Mouse (Mus musculus) MEL (cell line): ENCODE measurements around the gene Atoh8. TPM values are rescaled to one million over a fixed set of nuclear protein-coding genes. Genes with fewer than 3 reads are reported as not detected.

Experiments used
- DNase-seq: peaks from one replicate; pipeline ENCODE4 v3.0.0; 2011; ENCODE audit warnings: low read depth, low spot score
- H3K27ac ChIP-seq: 2 replicates; pipeline ENCODE4 v1.5.1; 2012; ENCODE audit warnings: low read depth, mild to moderate bottlenecking, control low read depth, low read length, moderate library complexity; ENCODE audit not compliant: control insufficient read depth
- H3K27me3 ChIP-seq, 2 experiments: fragments of 150-350 bp in 1 of 2; sonication (generic) in 1 of 2; 2 replicates each; pipeline ENCODE4 v1.6.1; 2012; ENCODE audit warnings: low read length in 2 of 2, mild to moderate bottlenecking in 2 of 2, improper control_type of control experiment in 1 of 2, moderate library complexity in 1 of 2; ENCODE audit not compliant: insufficient read depth in 2 of 2, control insufficient read depth in 1 of 2
- H3K36me3 ChIP-seq, 2 experiments: 2 replicates each; pipeline ENCODE4 v1.6.1; 2012 to 2014; ENCODE audit warnings: low read length in 2 of 2, improper control_type of control experiment in 1 of 2, inconsistent platforms in 1 of 2, mild to moderate bottlenecking in 1 of 2; ENCODE audit not compliant: insufficient read depth in 2 of 2, control insufficient read depth in 1 of 2
- H3K4me1 ChIP-seq, 2 experiments: fragments of 150-350 bp in 1 of 2; sonication (generic) in 1 of 2; 2 replicates each; pipeline ENCODE4 v1.6.1; 2012; ENCODE audit warnings: low read length in 2 of 2, improper control_type of control experiment in 1 of 2, mild to moderate bottlenecking in 1 of 2; ENCODE audit not compliant: insufficient read depth in 2 of 2, control insufficient read depth in 1 of 2
- H3K4me3 ChIP-seq, 2 experiments: fragments of 150-350 bp in 1 of 2; sonication (generic) in 1 of 2; 2 replicates each; pipeline ENCODE4 v1.5.1; 2012; ENCODE audit warnings: low read depth in 2 of 2, low read length in 2 of 2, mild to moderate bottlenecking in 2 of 2, moderate library complexity in 2 of 2, control low read depth in 1 of 2, improper control_type of control experiment in 1 of 2; ENCODE audit not compliant: control insufficient read depth in 1 of 2, insufficient read depth in 1 of 2
- H3K79me2 ChIP-seq: 2 replicates; pipeline ENCODE4 v1.6.1; 2012; ENCODE audit warnings: mild to moderate bottlenecking, low read length, moderate library complexity; ENCODE audit not compliant: control insufficient read depth, poor library complexity, insufficient read depth
- H3K9ac ChIP-seq: 2 replicates; pipeline ENCODE4 v1.6.1; 2012; ENCODE audit warnings: low read depth, mild to moderate bottlenecking, control low read depth, low read length, moderate library complexity; ENCODE audit not compliant: control insufficient read depth, poor library complexity, severe bottlenecking
- H3K9me3 ChIP-seq: fragments of 150-350 bp; sonication (generic); replicated peaks from 2 replicates; pipeline ENCODE4 v1.6.1; 2012; ENCODE audit warnings: mild to moderate bottlenecking, low read length, improper control_type of control experiment, moderate library complexity; ENCODE audit not compliant: insufficient read depth
- CHD1 ChIP-seq: IDR thresholded peaks from 2 replicates; pipeline ENCODE4 v1.6.1; 2012; ENCODE audit warnings: low read depth, mild to moderate bottlenecking, inconsistent platforms, low read length, improper control_type of control experiment
- CHD2 ChIP-seq: IDR thresholded peaks from 2 replicates; pipeline ENCODE4 v1.6.1; 2011; ENCODE audit warnings: low read length, improper control_type of control experiment
- EP300 ChIP-seq, 2 experiments: IDR thresholded peaks; 2 replicates each; pipeline ENCODE4 v1.6.1; 2011; ENCODE audit warnings: improper control_type of control experiment in 2 of 2, low read length in 2 of 2, low read depth in 1 of 2, mild to moderate bottlenecking in 1 of 2
- ETS1 ChIP-seq: IDR thresholded peaks from 2 replicates; pipeline ENCODE4 v1.6.1; 2012; ENCODE audit warnings: low read depth, mild to moderate bottlenecking, inconsistent platforms, low read length, improper control_type of control experiment, moderate library complexity
- GATA1 ChIP-seq: IDR thresholded peaks from 2 replicates; pipeline ENCODE4 v1.6.1; 2011; ENCODE audit warnings: low read depth, low read length, improper control_type of control experiment
- JUND ChIP-seq: IDR thresholded peaks from 2 replicates; pipeline ENCODE4 v1.6.1; 2011; ENCODE audit warnings: low read depth, mild to moderate bottlenecking, improper control_type of control experiment, low read length
- KAT2A ChIP-seq: conservative IDR thresholded peaks from 2 replicates; pipeline ENCODE4 v1.6.1; 2012; ENCODE audit warnings: low read depth, low read length, improper control_type of control experiment, inconsistent platforms
- MAFK ChIP-seq: IDR thresholded peaks from 2 replicates; pipeline ENCODE4 v1.6.1; 2011; ENCODE audit warnings: low read depth, mild to moderate bottlenecking, low read length, improper control_type of control experiment, borderline replicate concordance
- MAX ChIP-seq: IDR thresholded peaks from 2 replicates; pipeline ENCODE4 v1.6.1; 2011; ENCODE audit warnings: low read length, improper control_type of control experiment
- MAZ ChIP-seq: IDR thresholded peaks from 2 replicates; pipeline ENCODE4 v1.6.1; 2012; ENCODE audit warnings: low read depth, mild to moderate bottlenecking, inconsistent platforms, low read length, improper control_type of control experiment
- MXI1 ChIP-seq: IDR thresholded peaks from 2 replicates; pipeline ENCODE4 v1.6.1; 2011; ENCODE audit warnings: mild to moderate bottlenecking, low read depth, low read length, improper control_type of control experiment
- MYB ChIP-seq: IDR thresholded peaks from 2 replicates; pipeline ENCODE4 v1.6.1; 2011; ENCODE audit warnings: mild to moderate bottlenecking, low read depth, low read length, improper control_type of control experiment
- MYC ChIP-seq: IDR thresholded peaks from 2 replicates; pipeline ENCODE4 v1.6.1; 2011; ENCODE audit warnings: low read depth, mild to moderate bottlenecking, low read length, improper control_type of control experiment, moderate library complexity
- NELFE ChIP-seq: IDR thresholded peaks from 2 replicates; pipeline ENCODE4 v1.6.1; 2011; ENCODE audit warnings: low read depth, low read length, improper control_type of control experiment
- NRF1 ChIP-seq: IDR thresholded peaks from 2 replicates; pipeline ENCODE4 v1.6.1; 2014; ENCODE audit warnings: low read depth, mild to moderate bottlenecking, inconsistent platforms, low read length, improper control_type of control experiment, moderate library complexity; ENCODE audit not compliant: poor library complexity, insufficient read depth, severe bottlenecking
- POLR2AphosphoS2 ChIP-seq: IDR thresholded peaks from 2 replicates; pipeline ENCODE4 v1.6.1; 2011; ENCODE audit warnings: low read length, improper control_type of control experiment
- POLR2AphosphoS5 ChIP-seq: IDR thresholded peaks from 2 replicates; pipeline ENCODE4 v1.6.1; 2012; ENCODE audit warnings: low read depth, borderline replicate concordance, mild to moderate bottlenecking, inconsistent platforms, low read length, moderate library complexity, mixed read lengths
- RAD21 ChIP-seq: IDR thresholded peaks from 2 replicates; pipeline ENCODE4 v1.6.1; 2011; ENCODE audit warnings: mild to moderate bottlenecking, low read depth, low read length, improper control_type of control experiment
- SIN3A ChIP-seq: IDR thresholded peaks from 2 replicates; pipeline ENCODE4 v1.6.1; 2012; ENCODE audit warnings: low read length, improper control_type of control experiment, inconsistent platforms
- SMC3 ChIP-seq: IDR thresholded peaks from 2 replicates; pipeline ENCODE4 v1.6.1; 2011; ENCODE audit warnings: low read depth, low read length, improper control_type of control experiment
- TAL1 ChIP-seq: IDR thresholded peaks from 2 replicates; pipeline ENCODE4 v1.6.1; 2012; ENCODE audit warnings: mild to moderate bottlenecking, inconsistent platforms, low read length, moderate library complexity, mixed read lengths
- TCF12 ChIP-seq: IDR thresholded peaks from 2 replicates; pipeline ENCODE4 v1.6.1; 2014; ENCODE audit warnings: low read depth, mild to moderate bottlenecking, inconsistent platforms, low read length, improper control_type of control experiment, moderate library complexity
- ZKSCAN1 ChIP-seq: IDR thresholded peaks from 2 replicates; pipeline ENCODE4 v1.6.1; 2012; ENCODE audit warnings: low read depth, mild to moderate bottlenecking, inconsistent platforms, low read length, improper control_type of control experiment, moderate library complexity
- ZMIZ1 ChIP-seq: IDR thresholded peaks from 2 replicates; pipeline ENCODE4 v1.6.1; 2012; ENCODE audit warnings: low read depth, mild to moderate bottlenecking, inconsistent platforms, low read length, improper control_type of control experiment, moderate library complexity
- ZNF384 ChIP-seq: IDR thresholded peaks from 2 replicates; pipeline ENCODE4 v1.6.1; 2012; ENCODE audit warnings: low read depth, mild to moderate bottlenecking, inconsistent platforms, low read length, improper control_type of control experiment
- polyA plus RNA-seq, 2 experiments: library from polyadenylated mRNA; stranded (reverse) in 1 of 2; unstranded in 1 of 2; fragments of >175 nt in 1 of 2; fragments of >200 nt in 1 of 2; gene quantifications; 2 replicates each; pipeline versions ENCODE4 v1.2.1 to v1.2.4; 2012; ENCODE audit warnings: low replicate concordance in 2 of 2, low read depth in 1 of 2; ENCODE audit not compliant: insufficient read length in 2 of 2, insufficient read depth in 1 of 2, missing spikeins in 1 of 2
- total RNA-seq: library from RNA; depleted of rRNA; stranded (reverse); fragments of 300-350 nt; gene quantifications from 2 replicates; pipeline ENCODE4 v1.2.3, GENCODE M21; 2012

The Atoh8 gene
- total and polyA plus RNA-seq, 3 experiments, result not detected

DNA sequence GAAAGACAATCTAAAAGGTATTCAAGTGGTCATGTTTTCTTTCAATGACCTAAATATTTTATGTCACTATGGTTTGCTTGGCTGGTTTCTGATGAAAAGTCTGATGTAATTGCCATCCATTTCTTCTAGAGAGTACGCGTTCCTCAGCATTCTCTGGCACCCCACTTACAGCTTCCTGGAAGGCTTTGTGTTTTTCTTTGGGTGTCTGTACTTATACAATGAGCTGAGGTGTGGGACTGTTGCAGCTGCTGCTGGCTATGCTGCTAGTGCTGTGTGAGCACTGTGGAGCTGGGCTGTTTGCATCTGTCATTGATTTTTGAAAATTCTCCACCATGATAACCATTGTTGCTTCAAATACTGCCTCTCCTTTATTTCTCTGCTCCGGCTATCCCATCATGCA is 56.4 kb downstream of the Atoh8 start:
- H3K9ac ChIP-seq, result no peak overlapping the region
- no peak overlapping the region for H3K27ac ChIP-seq
- peaks cover 3 to 7% of the 10 kb centered on the region in 2 experiments; a peak in 3 of 4 replicates for H3K27me3 ChIP-seq
- no peaks in the 10 kb centered on the region for H3K36me3 ChIP-seq
- H3K4me3 ChIP-seq, result no peak overlapping the region
- no peak for TF ChIP-seq MAZ
- no peak for TF ChIP-seq NELFE
- TF ChIP-seq CHD2, result no peak
- no peak for TF ChIP-seq TAL1
- TF ChIP-seq ETS1, result no peak
- no peak for TF ChIP-seq RAD21
- TF ChIP-seq MAFK, result no peak
- TF ChIP-seq MAX, result no peak
- no peak for TF ChIP-seq JUND
- TF ChIP-seq GATA1, result no peak
- no peak for TF ChIP-seq CHD1
- TF ChIP-seq, all 39 proteins: peak for 0
- no peaks in the 10 kb centered on the region for H3K4me1 ChIP-seq
- no peaks in the 10 kb centered on the region for H3K9me3 ChIP-seq
- no peaks in the 10 kb centered on the region for H3K79me2 ChIP-seq
- DNase-seq, result no peak

GRCm38 (mm10) chr6:72177417-72177816 is 58.0 kb downstream of the Atoh8 start:
- Histone ChIP-seq H3K79me2 (no peaks in the 10 kb centered on the region), H3K36me3 (no peaks in the 10 kb centered on the region), H3K27ac (no peak overlapping the region), H3K4me3 (no peak overlapping the region), H3K4me1 (no peaks in the 10 kb centered on the region), H3K9ac (no peak overlapping the region), H3K27me3 (peaks cover 0 to 7% of the 10 kb centered on the region in 2 experiments; a peak in 3 of 4 replicates), H3K9me3 (no peaks in the 10 kb centered on the region)
- TF ChIP-seq CHD1, result no peak
- no peak for TF ChIP-seq NELFE
- TF ChIP-seq JUND, result no peak
- TF ChIP-seq SMC3, result no peak
- no peak for TF ChIP-seq EP300 (IDR thresholded peaks at IDR 0.05; ENCODE audit: low read depth in 1 of 2, low read length in 2 of 2)
- TF ChIP-seq MYC, result no peak
- TF ChIP-seq ZNF384, result no peak
- TF ChIP-seq POLR2AphosphoS5, result no peak
- no peak for TF ChIP-seq MAX
- no peak for TF ChIP-seq TCF12
- TF ChIP-seq MXI1, result no peak
- TF ChIP-seq MYB, result no peak
- TF ChIP-seq SIN3A, result no peak
- TF ChIP-seq ETS1, result no peak
- TF ChIP-seq NRF1, result no peak
- TF ChIP-seq POLR2AphosphoS2, result no peak
- TF ChIP-seq ZMIZ1, result no peak
- no peak for TF ChIP-seq ZKSCAN1
- no peak for TF ChIP-seq CHD2
- TF ChIP-seq KAT2A, result no peak
- DNase-seq, result no peak
